Mouse (Mus musculus) left cerebral cortex, postnatal 4 days (tissue): ENCODE data around the gene Fbxo44. TPM values are rescaled to one million over a fixed set of nuclear protein-coding genes. Genes with fewer than 3 reads are reported as not detected.
"Not testable (repeated sequence)": the region's sequence is repeated elsewhere in the genome, so short reads cannot be mapped to it uniquely, and the experiment has no call there.

Source experiments
- DNase-seq: peaks from one replicate; pipeline ENCODE4 v3.0.0-alpha.2; 2022
- intact Hi-C: fragments of 180-260 bp; cut with DNase I; formaldehyde crosslinking; loops from one replicate; pipeline ENCODE4 v1.15.1; 2025
- total RNA-seq, 2 experiments: library from RNA; stranded (reverse); gene quantifications; 2 replicates each; pipeline ENCODE4 v1.2.3; 2021

Gene Fbxo44
- total RNA-seq = 10 to 100 TPM; 56.2 to 66.9 TPM

- DNase-seq = peak; percentile 48
- intact Hi-C loops = no loop called here
These were observed at the start of gene Fbxo44, which contains the start of gene Fbxo2 for GRCm38 (mm10) chr4:148160436-148161390. Fbxo44 (minus strand) TSS chr4:148160482. Fbxo2 (plus strand) TSS chr4:148160621.

GRCm38 (mm10) chr4:148204873-148205232 lies 44.6 kb upstream of the Fbxo44 start:
- intact Hi-C loops = no loop called here
- no peak for DNase-seq

- intact Hi-C loops = no loop called here
- no peak for DNase-seq
These were observed 44.0 kb upstream of the Fbxo44 start for GRCm38 (mm10) chr4:148204061-148204872.

GRCm38 (mm10) chr4:148203557-148203956 lies 43.3 kb upstream of the Fbxo44 start:
- no peak for DNase-seq
- intact Hi-C loops = no loop called here

GRCm38 (mm10) chr4:148198721-148199120 lies 38.4 kb upstream of the Fbxo44 start:
- no peak for DNase-seq
- intact Hi-C loops = no loop called here

- intact Hi-C loops = no loop called here
- no peak for DNase-seq
These were observed 34.1 kb upstream of the Fbxo44 start for GRCm38 (mm10) chr4:148194400-148194799.

GRCm38 (mm10) chr4:148192707-148193245 lies 32.5 kb upstream of the Fbxo44 start:
- intact Hi-C loops = no loop called here
- no peak for DNase-seq

GRCm38 (mm10) chr4:148188767-148189166 lies 28.5 kb upstream of the Fbxo44 start:
- intact Hi-C loops, DNase-seq: not testable (repeated sequence)

GRCm38 (mm10) chr4:148185819-148186218 lies 25.5 kb upstream of the Fbxo44 start:
- intact Hi-C loops = no loop called here
- DNase-seq = no peak

- no peak for DNase-seq
- intact Hi-C loops = no loop called here
These were observed 24.3 kb upstream of the Fbxo44 start for GRCm38 (mm10) chr4:148184564-148184963.

- no peak for DNase-seq
- intact Hi-C loops = no loop called here
These were observed 22.1 kb upstream of the Fbxo44 start for GRCm38 (mm10) chr4:148182363-148182762.

- DNase-seq = no peak
- intact Hi-C loops = no loop called here
These were observed 21.2 kb upstream of the Fbxo44 start for GRCm38 (mm10) chr4:148181483-148181882.

GRCm38 (mm10) chr4:148177716-148178115 lies 17.4 kb upstream of the Fbxo44 start:
- no peak for DNase-seq
- intact Hi-C loops = no loop called here

GRCm38 (mm10) chr4:148176603-148177002 lies 16.3 kb upstream of the Fbxo44 start:
- intact Hi-C loops, DNase-seq: not testable (repeated sequence)

GRCm38 (mm10) chr4:148174495-148174862 lies 14.2 kb upstream of the Fbxo44 start:
- DNase-seq = no peak
- intact Hi-C loops = loop anchor here (2.0 kb wide), 1 partner anchor 112 kb away; the partner anchor contains the start of gene Disp3

- intact Hi-C loops = loop anchor here (2.0 kb wide), 1 partner anchor 113 kb away; the partner anchor contains the start of gene Disp3
- peak; percentile 45 for DNase-seq
These were observed 13.7 kb upstream of the Fbxo44 start for GRCm38 (mm10) chr4:148173811-148174494.

GRCm38 (mm10) chr4:148171261-148171660 lies 11.0 kb upstream of the Fbxo44 start:
- intact Hi-C loops = loop anchor here (2.0 kb wide), 1 partner anchor 264 kb away; no protein-coding TSS in a partner anchor
- no peak for DNase-seq

GRCm38 (mm10) chr4:148170842-148171241 lies 10.6 kb upstream of the Fbxo44 start:
- intact Hi-C loops = loop anchor here (2.0 kb wide), 1 partner anchor 264 kb away; no protein-coding TSS in a partner anchor
- DNase-seq = peak; percentile 51

GRCm38 (mm10) chr4:148169586-148169985 lies 9.3 kb upstream of the Fbxo44 start:
- intact Hi-C loops = no loop called here
- no peak for DNase-seq

GRCm38 (mm10) chr4:148168287-148168686 lies 8.0 kb upstream of the Fbxo44 start:
- intact Hi-C loops = no loop called here
- peak; percentile 77 for DNase-seq
